Mouse (Mus musculus): ENCODE measurements around the gene Opn4.

GRCm38 (mm10) chr14:34590743-34591675 lies 8.9 kb downstream of the Opn4 start:
- TF ChIP-seq POLR2A (IDR thresholded peaks at IDR 0.05; ENCODE audit: extremely low read depth, insufficient read depth, low read length) (no peak), CTCF (IDR thresholded peaks at IDR 0.05; ENCODE audit: extremely low read depth, insufficient read depth, low read length) (no peak)

Measured in cortical plate, adult 2 months (tissue).